Mouse (Mus musculus) brain, embryonic 14.5 days (tissue): ENCODE results near the gene Adam33.

Experiments used
- CTCF ChIP-seq: fragments of 200-500 bp; IDR thresholded peaks from 2 replicates; pipeline ENCODE4 v1.5.1; 2012; ENCODE audit warnings: inconsistent platforms, mild to moderate bottlenecking, moderate library complexity, borderline replicate concordance; ENCODE audit not compliant: insufficient read depth, insufficient read length; ENCODE audit errors: extremely low read depth
- POLR2A ChIP-seq: fragments of 200-500 bp; IDR thresholded peaks from 2 replicates; pipeline ENCODE4 v1.6.1; 2012; ENCODE audit warnings: mild to moderate bottlenecking, inconsistent platforms, borderline replicate concordance; ENCODE audit not compliant: poor library complexity, insufficient read depth, insufficient read length, severe bottlenecking; ENCODE audit errors: extremely low read depth

- TF ChIP-seq POLR2A (no peak), CTCF (no peak)
Measured at GRCm38 (mm10) chr2:131038197-131038596, 25.4 kb downstream of the Adam33 start.
